Mouse (Mus musculus) cortical plate, adult 2 months (tissue): ENCODE data around the gene Tmem262.

Experiments
- CTCF ChIP-seq: fragments of 200-500 bp; IDR thresholded peaks from 2 replicates; pipeline ENCODE4 v1.5.1; 2011; ENCODE audit warnings: mild to moderate bottlenecking, control low read depth, low read length; ENCODE audit not compliant: insufficient read depth; ENCODE audit errors: extremely low read depth
- POLR2A ChIP-seq: fragments of 200-500 bp; IDR thresholded peaks from 2 replicates; pipeline ENCODE4 v1.6.1; 2011; ENCODE audit warnings: mild to moderate bottlenecking, low read length, control low read depth; ENCODE audit not compliant: insufficient read depth; ENCODE audit errors: extremely low read depth

- TF ChIP-seq CTCF, result no peak
- no peak for TF ChIP-seq POLR2A
Measured at GRCm38 (mm10) chr19:6118677-6119185, 38.9 kb downstream of the Tmem262 start.
